Mouse (Mus musculus): ENCODE measurements around the gene Kptn.

Kptn gene

DNA sequence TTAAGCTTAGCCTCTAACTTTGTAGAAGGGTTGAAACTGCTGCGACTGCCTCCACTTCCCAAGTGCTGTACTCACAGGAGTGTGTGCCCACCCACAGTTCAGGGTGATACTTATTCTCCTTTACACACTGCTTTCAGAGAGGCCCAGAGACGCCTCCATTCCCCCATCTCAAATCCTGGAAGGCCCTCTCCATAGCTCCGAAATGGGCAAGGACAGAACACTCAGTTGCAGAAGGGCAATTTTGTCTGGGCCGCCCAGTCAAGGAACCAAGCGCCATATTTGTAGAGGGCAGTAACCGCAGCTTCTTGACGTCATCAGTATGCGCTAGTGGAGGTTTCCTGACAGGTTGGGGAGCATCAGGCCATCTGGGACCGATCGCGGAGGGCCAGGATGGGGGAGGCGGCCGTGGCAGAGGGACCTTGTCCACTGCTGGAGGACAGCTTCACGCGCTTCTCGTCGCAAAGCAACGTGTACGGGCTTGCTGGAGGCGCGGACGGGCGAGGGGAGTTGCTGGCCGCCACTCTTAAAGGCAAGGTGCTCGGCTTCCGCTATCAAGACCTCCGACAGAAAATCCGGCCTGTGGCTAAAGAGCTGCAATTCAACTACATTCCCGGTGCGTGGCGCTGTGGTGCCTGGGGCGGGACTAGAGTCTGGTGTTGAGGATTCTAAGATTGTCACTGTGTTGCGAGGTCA is at the start of gene Kptn:
Kptn (plus strand) TSS at position 327 of the 693 bp plus-strand sequence.
- peak; percentile 96 for DNase-seq (ENCODE audit: low read depth)

DNA sequence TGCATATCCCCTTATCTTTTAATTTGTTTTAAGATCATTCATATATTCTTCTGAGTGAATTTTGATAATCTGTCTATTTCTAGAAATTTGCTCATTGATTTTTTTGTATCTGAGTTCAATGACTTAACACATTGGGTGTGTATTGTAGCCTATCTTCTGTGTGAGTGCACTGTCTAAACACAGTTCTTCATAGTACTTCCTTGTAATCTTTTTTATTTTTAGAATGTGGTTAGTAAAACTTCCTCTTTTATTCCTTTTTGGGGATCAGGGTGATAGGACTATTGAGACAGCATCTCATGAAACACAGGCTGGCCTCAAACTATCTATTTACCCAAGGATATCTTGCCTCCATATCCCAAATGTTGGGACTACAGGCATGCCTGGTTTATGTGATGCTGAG is 48.8 kb upstream of the Kptn start:
- DNase-seq (ENCODE audit: low read depth): no peak

DNA sequence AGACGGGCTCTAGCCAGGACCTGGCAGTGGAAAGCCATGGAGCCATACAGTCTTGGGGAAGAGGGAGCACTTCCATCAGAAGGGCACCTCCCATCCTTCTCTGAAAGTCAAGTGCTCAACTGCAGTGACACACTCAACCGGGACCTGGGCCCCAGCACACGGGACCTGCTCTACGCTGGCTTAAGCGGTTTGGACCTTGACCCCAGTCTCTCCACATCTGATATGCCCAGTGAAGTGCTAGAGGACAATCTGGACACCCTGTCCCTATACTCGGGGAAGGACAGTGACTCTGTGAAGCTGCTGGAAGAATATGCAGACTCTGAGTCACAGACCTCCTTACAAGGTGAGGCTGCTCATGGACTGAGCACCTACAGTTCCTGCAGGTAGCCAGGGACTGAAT is 47.8 kb upstream of the Kptn start:
- DNase-seq (ENCODE audit: low read depth): no peak

DNA sequence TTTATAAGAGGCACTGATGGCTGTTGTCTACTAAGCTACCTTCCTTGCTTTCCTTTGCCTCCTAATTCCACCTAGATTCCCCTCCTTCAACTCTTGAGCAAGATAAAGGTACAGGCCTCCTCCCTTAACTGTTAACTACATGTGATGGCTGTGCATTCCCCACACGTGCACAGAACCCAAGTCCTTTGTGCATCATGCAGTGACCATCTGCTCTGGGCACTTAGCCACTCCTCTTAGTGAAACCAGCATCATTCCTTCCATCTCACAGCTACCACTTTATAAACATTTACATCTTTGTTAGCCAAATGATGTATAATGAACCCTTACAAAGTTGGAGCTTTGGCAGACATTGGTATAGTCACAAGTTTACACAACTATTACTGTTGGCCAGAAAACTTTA is 39.7 kb upstream of the Kptn start:
- no peak for DNase-seq (ENCODE audit: low read depth)

DNA sequence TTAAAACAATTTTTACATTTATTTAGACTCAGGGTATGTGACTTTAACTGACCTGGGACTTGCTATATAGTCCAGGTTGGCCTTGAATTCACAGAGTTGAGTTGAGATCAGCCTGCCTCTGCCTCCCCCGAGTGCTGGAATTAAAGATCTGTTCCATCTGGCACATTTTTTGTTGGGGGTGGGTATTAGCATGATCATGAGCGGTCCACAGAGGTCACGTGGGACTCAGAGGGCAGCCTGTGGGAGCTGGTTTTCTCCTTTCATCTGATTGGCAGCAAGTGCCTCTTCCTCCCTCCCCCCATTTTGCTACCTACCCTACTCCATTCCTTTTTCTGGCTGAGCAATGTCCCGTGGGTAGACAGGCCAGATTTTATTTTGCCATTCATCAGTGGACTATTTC is 39.1 kb upstream of the Kptn start:
- no peak for DNase-seq (ENCODE audit: low read depth)

DNA sequence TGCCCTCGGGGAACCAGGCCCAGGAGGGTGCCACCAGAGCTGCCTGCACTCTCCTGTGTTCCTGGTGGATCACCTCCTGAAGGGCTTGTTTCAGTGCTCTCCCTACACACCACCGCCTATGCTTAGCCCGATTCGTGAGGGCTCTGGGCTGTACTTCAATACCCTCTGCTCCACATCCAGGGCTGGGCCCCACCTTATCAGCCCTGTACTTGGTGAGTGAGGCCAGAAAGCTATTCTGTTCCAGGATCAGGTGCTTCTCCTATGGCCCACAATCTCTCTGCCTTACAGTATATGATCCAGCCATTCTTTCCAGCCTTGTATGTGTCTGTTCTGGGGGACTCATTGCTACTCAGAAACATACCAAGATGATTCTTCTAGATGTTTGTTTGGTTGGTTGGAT is 36.3 kb upstream of the Kptn start:
- no peak for DNase-seq (ENCODE audit: low read depth)

DNA sequence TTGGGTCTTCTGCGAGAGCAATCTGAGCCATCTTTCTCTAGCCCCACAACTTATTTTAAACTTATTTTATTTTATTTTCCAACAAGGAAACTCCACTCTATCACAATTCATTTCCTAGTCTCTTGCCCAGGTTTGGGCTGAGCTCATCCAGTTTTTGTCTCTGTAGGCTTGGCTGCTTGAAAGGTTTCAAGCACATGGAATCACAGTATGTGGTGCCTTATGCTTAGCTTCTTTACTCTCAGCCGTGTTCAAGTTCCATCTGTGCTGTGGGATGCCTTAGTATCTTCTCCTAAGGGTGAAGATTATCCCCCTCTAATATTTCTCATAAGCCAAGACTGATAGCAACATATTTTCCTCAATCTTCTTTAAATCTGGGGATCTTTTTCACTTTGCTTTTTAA is 32.1 kb upstream of the Kptn start:
- no peak for DNase-seq (ENCODE audit: low read depth)

DNA sequence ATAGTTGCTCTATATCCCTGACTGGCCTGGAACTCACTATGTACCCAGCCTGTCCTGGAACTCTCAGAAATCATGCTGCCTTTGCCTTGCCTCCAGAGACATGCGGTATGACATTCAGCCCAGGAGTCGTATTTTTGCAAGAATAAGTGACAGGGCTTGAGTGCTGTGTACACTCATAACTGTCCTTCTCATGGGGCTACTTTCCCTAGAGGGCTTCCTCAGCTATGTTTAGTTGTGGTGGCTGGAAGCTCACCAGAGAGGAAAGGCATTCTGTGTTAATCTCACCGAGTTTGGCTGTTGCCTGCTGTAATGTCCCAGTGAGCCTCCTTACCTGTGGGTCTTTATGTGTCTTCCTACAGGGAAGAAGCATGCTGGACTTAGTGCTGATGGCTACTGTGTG is 25.1 kb upstream of the Kptn start:
- no peak for DNase-seq (ENCODE audit: low read depth)

DNA sequence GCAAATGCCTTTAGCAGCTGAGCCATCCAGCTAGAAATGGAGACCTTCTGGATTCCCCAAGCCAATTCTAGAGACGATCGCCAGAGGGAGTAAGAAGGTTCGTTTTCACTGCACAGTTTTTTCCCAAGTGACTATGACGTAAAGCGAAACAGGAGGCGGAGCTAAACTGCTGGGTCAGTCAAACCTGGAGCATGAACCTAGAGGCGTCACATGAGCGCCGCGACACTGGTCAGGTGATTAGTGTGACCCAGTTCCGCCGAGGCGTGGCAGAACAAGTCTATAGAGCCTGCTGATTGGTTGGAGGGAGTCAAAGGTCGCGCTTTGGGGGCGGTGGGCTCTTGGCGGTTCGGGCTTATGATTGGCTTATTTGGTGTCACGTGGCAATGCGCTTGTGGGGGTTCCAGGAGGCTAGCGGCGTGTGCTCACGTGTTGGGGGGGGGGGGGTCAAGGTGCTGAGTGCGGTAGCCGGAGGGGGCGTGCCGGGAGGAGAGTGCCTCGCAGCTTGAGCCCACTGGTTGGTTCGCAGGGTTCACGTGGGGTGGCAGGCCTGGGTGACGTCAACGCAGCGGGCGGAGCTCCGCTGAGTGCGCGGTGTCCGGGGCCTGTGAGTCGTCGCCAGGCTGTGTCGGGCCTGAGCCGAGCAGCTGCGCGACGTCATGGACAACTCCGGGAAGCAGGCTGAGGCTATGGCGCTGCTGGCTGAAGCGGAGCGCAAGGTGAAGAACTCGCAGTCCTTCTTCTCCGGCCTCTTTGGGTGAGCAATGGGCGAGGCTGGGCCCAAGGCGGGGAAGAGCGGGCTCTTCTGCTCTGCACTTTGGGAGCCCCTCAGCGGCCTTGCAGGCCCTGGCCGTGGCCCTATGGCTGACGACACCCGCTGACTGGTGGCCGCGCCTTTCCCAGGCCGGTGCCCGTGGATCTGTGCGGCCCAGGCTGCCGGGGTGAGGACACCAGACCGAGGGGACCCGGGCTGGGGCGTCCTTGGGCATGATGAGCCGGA is 21.4 kb upstream of the Kptn start, which contains the start of gene Napa:
Napa (plus strand) TSS at position 438 of the 997 bp plus-strand sequence.
- peak; percentile 100 for DNase-seq (ENCODE audit: low read depth)

DNA sequence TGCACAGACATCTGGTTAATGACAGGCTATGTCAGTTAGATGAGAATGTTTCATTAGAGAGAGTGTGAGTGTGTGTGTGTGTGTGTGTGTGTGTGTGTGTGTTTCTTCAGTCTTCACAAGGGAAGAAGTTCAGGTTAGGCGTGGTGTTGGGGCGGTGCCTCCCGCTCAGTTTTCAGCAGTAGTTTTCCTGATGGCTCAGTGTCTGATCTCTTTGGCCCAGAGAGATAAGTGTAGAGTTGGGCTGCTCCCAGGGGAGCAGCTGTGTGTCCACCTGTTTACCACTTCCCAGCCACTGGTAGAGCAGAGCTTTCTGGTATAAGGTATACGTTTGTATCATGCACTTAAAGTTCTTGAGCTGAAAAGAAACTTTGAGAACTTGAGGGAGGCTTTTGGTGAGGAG is 19.8 kb upstream of the Kptn start:
- no peak for DNase-seq (ENCODE audit: low read depth)

DNA sequence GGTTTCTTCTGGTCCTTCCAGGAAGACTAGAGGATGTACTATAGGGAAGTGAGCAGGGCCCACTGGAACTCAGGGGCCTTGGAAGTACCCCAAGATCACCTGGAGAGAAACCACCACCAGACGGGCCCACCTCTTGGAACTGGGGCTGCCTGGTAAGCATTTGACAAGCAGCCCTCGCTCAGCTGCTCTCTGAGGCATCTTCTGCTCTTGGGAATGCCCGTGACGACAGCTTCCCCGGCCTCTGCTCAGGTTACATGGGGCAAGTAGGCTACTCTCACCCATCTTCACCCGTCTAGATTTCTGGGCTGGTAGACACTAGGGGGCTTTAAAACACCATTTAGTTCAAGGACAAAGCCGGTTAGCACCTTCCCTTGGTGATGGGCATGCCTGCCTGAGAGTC is 18.6 kb upstream of the Kptn start:
- no peak for DNase-seq (ENCODE audit: low read depth)

DNA sequence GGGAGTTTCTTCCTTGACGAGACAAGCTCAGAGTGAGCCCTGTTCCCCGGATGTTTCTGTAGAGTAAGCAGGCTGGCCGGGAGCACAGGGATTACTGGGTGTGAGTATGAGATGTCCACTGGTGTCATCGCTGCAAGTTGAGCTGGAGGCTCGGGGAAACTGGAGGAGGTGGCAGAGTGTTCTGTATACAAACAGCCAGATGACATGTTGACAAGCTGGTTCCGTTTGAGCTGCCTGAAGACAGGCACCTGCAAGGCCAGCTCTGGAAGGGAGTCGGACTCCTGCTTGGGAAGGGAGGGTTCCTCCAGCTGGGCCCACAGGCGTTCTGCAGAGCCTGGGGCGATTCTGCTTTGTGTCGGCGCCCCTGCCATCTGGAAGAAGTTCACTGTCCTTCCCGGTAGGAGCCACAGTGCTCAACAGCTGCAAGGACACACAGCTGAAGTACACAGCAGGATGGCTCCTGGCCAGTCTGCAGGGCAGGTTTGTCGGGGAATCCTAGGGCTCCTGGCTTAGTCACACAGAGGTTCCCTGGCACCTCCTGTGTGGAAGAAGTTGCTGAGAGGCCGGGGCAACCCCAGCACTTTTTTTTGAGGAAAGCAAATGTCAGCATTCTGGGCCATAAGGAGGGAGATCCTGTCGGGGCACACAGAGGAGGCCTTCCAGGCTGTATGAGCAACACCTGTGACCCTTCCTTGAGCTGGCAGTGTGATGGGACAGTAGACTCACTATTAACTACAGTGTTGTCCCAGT is 17.8 kb upstream of the Kptn start:
- no peak for DNase-seq (ENCODE audit: low read depth)

DNA sequence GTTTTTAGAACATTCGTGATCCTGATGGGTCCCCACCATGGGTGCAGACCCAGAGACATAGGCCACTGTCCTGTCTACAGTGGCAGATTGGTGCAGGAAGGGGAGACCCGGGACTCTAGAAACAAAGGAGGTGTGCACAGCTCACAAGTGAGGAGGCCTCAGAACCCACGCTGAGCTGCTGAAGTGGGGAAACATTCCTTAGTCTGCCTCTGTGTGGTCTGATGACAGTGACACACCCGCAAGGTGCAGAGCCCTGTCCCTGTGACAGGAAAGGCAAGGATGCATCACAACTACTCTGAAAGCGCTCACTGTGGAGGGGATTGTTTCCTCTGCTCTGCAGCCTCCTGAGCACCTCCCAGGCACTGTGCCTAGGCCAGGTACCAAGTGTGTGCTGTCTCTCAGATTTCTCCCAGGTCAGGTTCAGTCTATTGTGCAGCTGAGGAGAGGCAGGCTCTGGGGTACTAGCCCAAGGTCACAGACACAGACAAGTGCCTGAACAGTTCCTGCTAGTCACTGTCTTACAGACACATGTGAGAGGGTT is 16.9 kb upstream of the Kptn start:
- no peak for DNase-seq (ENCODE audit: low read depth)

DNA sequence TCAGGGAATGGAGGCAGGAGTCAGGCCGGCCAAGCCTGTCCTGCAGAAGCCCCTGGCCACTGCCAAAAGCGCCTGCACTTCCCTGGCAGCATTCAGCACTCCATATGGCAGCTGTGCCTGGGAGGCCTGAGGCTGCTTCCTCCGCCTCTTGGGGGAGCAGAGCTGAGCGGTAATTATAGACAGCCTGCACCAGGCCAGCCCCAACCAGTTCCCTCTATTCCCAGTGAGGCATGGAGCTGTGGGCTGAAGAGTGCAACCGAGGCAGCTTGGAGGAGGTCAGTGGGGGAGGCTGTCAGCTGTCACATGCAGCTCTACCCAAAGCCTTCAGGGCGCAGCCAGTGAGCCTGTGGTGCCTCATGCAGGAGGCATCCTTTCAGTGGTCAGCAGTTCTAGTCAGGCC is 15.9 kb upstream of the Kptn start:
- no peak for DNase-seq (ENCODE audit: low read depth)

DNA sequence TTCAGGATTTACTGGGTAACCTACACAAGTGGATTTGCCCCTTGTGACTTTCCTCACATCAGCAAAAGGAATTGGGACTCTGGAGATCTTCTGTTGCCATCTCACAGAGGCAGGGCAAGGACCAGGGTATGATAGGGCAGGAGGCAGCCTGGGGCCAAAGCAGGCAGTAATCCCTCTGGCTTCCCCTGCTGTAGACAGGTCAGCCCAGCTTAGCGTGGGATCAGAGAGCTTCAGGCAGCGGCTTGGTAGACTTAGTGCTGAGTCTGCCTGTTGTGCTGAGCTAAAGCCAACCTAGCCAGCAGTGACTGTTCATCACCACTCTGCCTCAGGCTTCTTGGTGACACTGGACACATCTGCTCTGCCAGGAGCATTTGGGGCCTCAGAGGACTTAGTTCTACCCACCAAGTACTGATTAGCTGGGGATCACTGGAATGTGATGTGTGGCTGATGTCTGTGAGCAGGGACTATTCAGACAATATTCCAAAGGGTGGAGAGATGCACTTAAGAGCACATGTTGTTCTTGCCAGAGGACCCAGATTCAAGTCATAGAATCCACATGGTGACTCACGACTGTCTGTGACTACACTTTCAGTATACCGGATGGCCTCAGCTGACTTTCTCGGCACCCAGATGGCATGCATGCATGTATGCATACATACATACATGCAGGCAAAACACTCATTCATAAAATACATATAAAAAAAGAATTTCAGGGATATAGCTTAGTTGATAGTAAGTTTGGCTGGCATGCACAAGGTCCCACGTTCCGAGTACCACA is 14.9 kb upstream of the Kptn start:
- no peak for DNase-seq (ENCODE audit: low read depth)

DNA sequence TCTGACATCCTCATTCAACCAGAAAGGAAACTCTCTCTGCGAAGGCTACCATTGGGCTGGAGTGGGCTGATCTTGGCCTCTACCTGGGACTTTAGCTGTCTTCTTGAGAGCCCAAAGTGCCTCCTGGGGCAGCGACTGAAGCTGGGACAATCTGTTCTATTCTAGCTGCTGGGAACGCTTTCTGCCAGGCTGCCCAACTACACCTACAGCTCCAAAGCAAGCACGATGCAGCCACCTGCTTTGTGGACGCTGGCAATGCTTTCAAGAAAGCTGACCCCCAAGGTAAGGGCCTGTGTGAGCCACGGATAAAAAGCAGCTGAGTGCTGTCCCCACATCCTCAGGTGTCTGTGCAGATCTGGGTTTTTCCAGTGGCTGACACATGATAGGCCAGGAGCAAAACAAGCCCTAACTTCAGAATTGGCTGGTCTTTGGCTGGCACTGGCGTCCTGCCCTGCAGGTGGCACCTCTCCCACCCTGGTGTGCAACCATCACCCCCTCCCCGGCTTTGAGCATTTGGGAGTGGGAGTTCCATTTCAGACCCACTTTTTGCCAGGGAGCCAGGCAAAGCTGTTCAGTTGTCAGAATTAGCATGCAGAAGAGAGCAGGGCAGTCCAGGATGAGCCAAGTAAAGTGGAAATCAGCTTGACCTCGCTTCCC is 10.7 kb upstream of the Kptn start:
- DNase-seq (ENCODE audit: low read depth): no peak

DNA sequence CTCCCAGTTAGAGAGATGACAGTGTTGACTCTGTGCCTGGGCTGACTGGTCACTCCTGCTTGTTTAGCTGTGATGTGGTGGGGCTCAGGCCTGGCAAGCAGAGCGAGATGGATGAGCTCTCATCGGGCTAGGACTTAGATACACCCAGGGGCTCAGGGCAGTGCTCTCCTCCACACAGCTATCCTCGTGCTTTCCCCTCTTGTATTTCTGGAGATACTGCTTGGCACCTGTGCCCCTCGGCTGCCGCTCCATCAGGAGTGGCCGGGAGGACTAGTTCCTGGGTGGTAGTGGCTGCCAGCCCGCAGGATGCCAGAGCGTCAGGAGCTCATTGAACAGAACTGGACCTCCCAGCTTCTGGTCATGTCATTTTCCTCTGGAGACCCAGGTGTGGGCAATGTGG is 9.5 kb upstream of the Kptn start:
- DNase-seq (ENCODE audit: low read depth): no peak

DNA sequence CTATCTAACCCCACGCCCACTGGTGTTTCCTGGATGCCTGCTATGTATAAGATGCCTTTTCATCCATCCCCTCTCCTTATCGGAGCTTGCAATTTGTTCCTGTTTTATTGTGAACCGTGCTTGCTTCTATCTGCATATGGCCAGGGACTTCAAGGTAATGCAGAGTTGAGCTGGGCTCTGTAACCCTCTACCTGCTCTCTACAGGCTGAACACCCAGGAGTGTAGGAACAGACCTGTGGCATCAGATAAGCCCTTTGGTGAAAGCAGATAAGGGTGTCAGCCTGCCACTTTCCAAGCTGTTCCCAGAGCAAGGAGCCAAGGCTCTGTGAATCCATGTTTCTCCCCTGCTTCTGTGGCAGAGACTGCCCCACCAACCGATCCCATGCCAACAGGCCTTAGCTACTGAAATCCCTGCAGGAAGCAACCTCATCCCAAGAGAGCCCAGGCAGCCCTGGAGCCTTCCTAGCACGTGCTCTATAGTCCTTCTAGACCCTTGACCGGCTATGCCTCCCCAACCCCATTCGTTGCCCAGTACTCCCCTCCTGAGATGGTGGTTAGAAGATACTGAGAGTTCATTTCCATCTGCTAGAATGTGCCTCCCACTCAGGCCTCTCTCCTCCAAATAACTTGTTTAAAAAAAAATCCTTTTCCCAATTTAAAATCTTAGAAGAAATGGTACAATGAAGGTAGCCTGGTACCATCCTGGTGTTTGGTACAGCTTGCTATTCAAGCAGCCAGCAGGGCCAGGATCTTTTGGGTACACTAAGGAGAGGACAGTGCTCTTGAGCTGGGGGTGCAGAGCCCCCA is 8.2 kb upstream of the Kptn start:
- no peak for DNase-seq (ENCODE audit: low read depth)

DNA sequence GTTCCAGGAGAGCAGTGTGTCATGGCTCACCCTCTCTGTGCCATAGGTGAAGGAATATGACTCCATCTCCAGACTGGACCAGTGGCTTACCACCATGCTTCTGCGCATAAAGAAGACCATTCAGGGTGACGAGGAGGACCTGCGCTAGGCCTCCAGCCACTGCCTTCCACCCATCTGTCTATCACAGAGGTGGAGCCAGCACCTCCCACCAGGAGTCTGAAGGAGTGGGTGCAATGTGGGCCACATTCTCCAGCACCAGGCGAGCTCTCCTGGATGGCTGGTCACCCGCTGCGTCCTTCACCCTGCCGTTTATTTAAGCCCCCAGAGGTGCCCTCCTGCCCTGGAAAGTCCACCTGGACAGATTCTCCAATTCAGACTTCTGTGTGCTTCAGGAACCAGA is 3.3 kb upstream of the Kptn start:
- no peak for DNase-seq (ENCODE audit: low read depth)

DNA sequence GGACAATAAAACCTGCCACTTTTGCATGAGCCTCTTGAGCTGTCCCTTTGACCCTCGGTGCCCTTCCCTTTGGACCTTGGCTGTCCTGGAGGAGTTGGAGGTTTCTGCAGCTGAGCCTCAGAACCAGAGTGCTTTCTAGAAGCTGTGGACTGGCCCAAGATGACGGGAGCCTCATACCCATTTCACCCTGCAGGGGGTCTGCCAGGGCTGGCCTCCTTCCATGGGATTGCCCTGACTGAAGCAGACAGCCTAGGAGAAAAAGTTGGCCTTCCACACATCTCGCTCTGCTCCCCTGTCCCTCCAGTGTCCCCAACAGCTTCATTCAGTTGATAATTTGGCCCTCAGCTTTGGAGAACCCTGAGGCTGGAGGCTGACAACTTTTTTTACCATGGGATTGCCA is 2.6 kb upstream of the Kptn start:
- DNase-seq (ENCODE audit: low read depth): no peak

Data from induced T-regulatory cell, adult 2 months (primary cell).